Mouse (Mus musculus) stomach, embryonic 16.5 days (tissue): ENCODE measurements around the gene Acat1. TPM values are rescaled to one million over a fixed set of nuclear protein-coding genes. Genes with fewer than 3 reads are reported as not detected.
A peak's percentile ranks its signal among the peaks of the same experiment; 100 is the strongest.

Experiments
- ATAC-seq: fragments of 200-750 bp; cut with Nextera tagmentation; 2 replicates; pipeline ENCODE4 v1.8.0; 2017; ENCODE audit warnings: moderate number of reproducible peaks, moderate TSS enrichment; ENCODE audit not compliant: insufficient read depth, low FRiP score
- H3K27ac ChIP-seq: fragments of 300-500 bp; sonication (generic); 2 replicates; pipeline ENCODE4 v1.5.1; 2014; ENCODE audit warnings: low read length
- H3K27me3 ChIP-seq: fragments of 300-500 bp; sonication (generic); 2 replicates; pipeline ENCODE4 v1.6.1; 2014; ENCODE audit warnings: low read length, control low read depth, mixed read lengths; ENCODE audit not compliant: control insufficient read depth, insufficient read depth
- H3K36me3 ChIP-seq: fragments of 300-500 bp; sonication (generic); 2 replicates; pipeline ENCODE4 v1.6.1; 2014; ENCODE audit warnings: low read length; ENCODE audit not compliant: control insufficient read depth, insufficient read depth
- H3K4me1 ChIP-seq: fragments of 300-500 bp; sonication (generic); 2 replicates; pipeline ENCODE4 v1.6.1; 2014; ENCODE audit warnings: low read length, control low read depth, mixed read lengths; ENCODE audit not compliant: control insufficient read depth, insufficient read depth
- H3K4me2 ChIP-seq: fragments of 300-500 bp; sonication (generic); 2 replicates; pipeline ENCODE4 v1.6.1; 2014; ENCODE audit warnings: low read depth, low read length, mixed read lengths
- H3K4me3 ChIP-seq: fragments of 300-500 bp; sonication (generic); replicated peaks from 2 replicates; pipeline ENCODE4 v1.5.1; 2014; ENCODE audit warnings: mild to moderate bottlenecking, low read length
- H3K9ac ChIP-seq: fragments of 300-500 bp; sonication (generic); 2 replicates; pipeline ENCODE4 v1.6.1; 2014; ENCODE audit warnings: low read length
- H3K9me3 ChIP-seq: fragments of 300-500 bp; sonication (generic); replicated peaks from 2 replicates; pipeline ENCODE4 v1.6.1; 2016; ENCODE audit warnings: low read length, control low read depth; ENCODE audit not compliant: control insufficient read depth
- WGBS: fragments of 180-500 bp; shearing (Covaris S2); extraction: QIAGEN DNeasy Blood & Tissue Kit; methylation state at CpG from one replicate; pipeline ENCODE4 v1.1.7; 2014; 5-methylcytosine and 5-hydroxymethylcytosine counted together
- polyA plus RNA-seq: library from polyadenylated mRNA; unstranded; fragments of >200 nt; fragmentation: Nextera tagmentation; extraction: Ambion mirVana; gene quantifications from 2 replicates; pipeline ENCODE4 v1.2.1, GENCODE M21; 2015

Acat1 gene
- 120 and 141 TPM in 2 replicates for polyA plus RNA-seq

GRCm38 (mm10) chr9:53609968-53610781, at the start of gene Acat1:
Gene Acat1 (minus strand): TSS chr9:53610382.
- Histone ChIP-seq H3K36me3 (no peaks in the 10 kb centered on the region), H3K9me3 (no peaks in the 10 kb centered on the region), H3K4me3 (peak within 1 kb of the TSS; percentile 84), H3K27me3 (no peaks in the 10 kb centered on the region), H3K9ac (peak within 1 kb of the TSS; percentile 92), H3K4me1 (0 out of 2 replicates have a peak, but pooled peaks cover 7% of the 10 kb centered on the region), H3K27ac (peak within 1 kb of the TSS; percentile 58; the same call in 1 of the 2 replicates), H3K4me2 (peak within 1 kb of the TSS; percentile 81)
- peak; percentile 98 for ATAC-seq
- 3% methylated on average over 52 of the region's 52 CpGs for WGBS

GRCm38 (mm10) chr9:53634796-53635195, 24.6 kb upstream of the Acat1 start:
- no peak for ATAC-seq
- H3K27me3 ChIP-seq: no peaks in the 10 kb centered on the region
- H3K27ac ChIP-seq: no peak overlapping the region
- no peak overlapping the region for H3K4me3 ChIP-seq
- peaks cover 12% of the 10 kb centered on the region for H3K36me3 ChIP-seq
- H3K4me1 ChIP-seq: no peaks in the 10 kb centered on the region
- no peak overlapping the region for H3K4me2 ChIP-seq
- 93% methylated on average over 6 of the region's 6 CpGs for WGBS
- no peaks in the 10 kb centered on the region for H3K9me3 ChIP-seq
- no peak overlapping the region for H3K9ac ChIP-seq

- no peaks in the 10 kb centered on the region for H3K9me3 ChIP-seq
- H3K4me2 ChIP-seq: no peak overlapping the region
- no peaks in the 10 kb centered on the region for H3K4me1 ChIP-seq
- H3K27ac ChIP-seq: no peak overlapping the region
- H3K9ac ChIP-seq: no peak overlapping the region
- H3K27me3 ChIP-seq: no peaks in the 10 kb centered on the region
- no peak for ATAC-seq
- WGBS: 72% methylated on average over 8 of the region's 8 CpGs
- H3K36me3 ChIP-seq: peaks cover 3% of the 10 kb centered on the region; the same call in 1 of the 2 replicates
- H3K4me3 ChIP-seq: no peak overlapping the region
Observed at GRCm38 (mm10) chr9:53615246-53615645, 5.1 kb upstream of the Acat1 start.

GRCm38 (mm10) chr9:53614286-53614685, 4.1 kb upstream of the Acat1 start:
- H3K36me3 ChIP-seq: no peaks in the 10 kb centered on the region
- no peaks in the 10 kb centered on the region for H3K9me3 ChIP-seq
- H3K9ac ChIP-seq: no peak overlapping the region
- 0 out of 2 replicates have a peak, but pooled peaks cover 3% of the 10 kb centered on the region for H3K4me1 ChIP-seq
- ATAC-seq: no peak
- 84% methylated on average over 4 of the region's 4 CpGs for WGBS
- no peak overlapping the region for H3K4me3 ChIP-seq
- H3K4me2 ChIP-seq: no peak overlapping the region
- no peak overlapping the region for H3K27ac ChIP-seq
- no peaks in the 10 kb centered on the region for H3K27me3 ChIP-seq

GRCm38 (mm10) chr9:53609306-53609967, 745 bp downstream of the Acat1 start:
- H3K36me3 ChIP-seq: no peaks in the 10 kb centered on the region
- no peak overlapping the region; the same call in 1 of the 2 replicates for H3K27ac ChIP-seq
- WGBS: 65% methylated on average over 12 of the region's 12 CpGs
- ATAC-seq: no peak
- 0 out of 2 replicates have a peak, but pooled peaks cover 7% of the 10 kb centered on the region for H3K4me1 ChIP-seq
- H3K4me2 ChIP-seq: peak overlapping the region; percentile 81
- H3K27me3 ChIP-seq: no peaks in the 10 kb centered on the region
- H3K9ac ChIP-seq: peak overlapping the region; percentile 92
- no peaks in the 10 kb centered on the region for H3K9me3 ChIP-seq
- H3K4me3 ChIP-seq: peak overlapping the region; percentile 84

- 87% methylated on average over 4 of the region's 4 CpGs for WGBS
- no peak overlapping the region for H3K4me2 ChIP-seq
- H3K4me3 ChIP-seq: no peak overlapping the region
- no peaks in the 10 kb centered on the region for H3K9me3 ChIP-seq
- H3K9ac ChIP-seq: no peak overlapping the region
- no peak overlapping the region for H3K27ac ChIP-seq
- H3K36me3 ChIP-seq: no peaks in the 10 kb centered on the region
- peaks cover 11% of the 10 kb centered on the region; the same call in 1 of the 2 replicates for H3K4me1 ChIP-seq
- H3K27me3 ChIP-seq: no peaks in the 10 kb centered on the region
- no peak for ATAC-seq
Observed at GRCm38 (mm10) chr9:53607816-53608215, 2.4 kb downstream of the Acat1 start.

GRCm38 (mm10) chr9:53607192-53607591, 3.0 kb downstream of the Acat1 start:
- no peak overlapping the region for H3K9ac ChIP-seq
- WGBS: 89% methylated on average over 3 of the region's 3 CpGs
- no peak for ATAC-seq

GRCm38 (mm10) chr9:53604954-53605353, 5.2 kb downstream of the Acat1 start:
- peaks cover 11% of the 10 kb centered on the region; the same call in 1 of the 2 replicates for H3K4me1 ChIP-seq
- no peaks in the 10 kb centered on the region for H3K9me3 ChIP-seq
- H3K27me3 ChIP-seq: no peaks in the 10 kb centered on the region
- WGBS: 89% methylated on average over 5 of the region's 5 CpGs
- no peak overlapping the region for H3K9ac ChIP-seq
- ATAC-seq: no peak
- no peak overlapping the region for H3K4me2 ChIP-seq
- no peak overlapping the region for H3K27ac ChIP-seq
- no peaks in the 10 kb centered on the region for H3K36me3 ChIP-seq
- no peak overlapping the region for H3K4me3 ChIP-seq

More at GRCm38 (mm10) chr9:53607192-53607591, 3.0 kb downstream of the Acat1 start:
- Histone ChIP-seq H3K4me2 (no peak overlapping the region), H3K9me3 (no peaks in the 10 kb centered on the region), H3K27me3 (no peaks in the 10 kb centered on the region), H3K36me3 (no peaks in the 10 kb centered on the region), H3K4me1 (peaks cover 11% of the 10 kb centered on the region; the same call in 1 of the 2 replicates), H3K4me3 (no peak overlapping the region), H3K27ac (no peak overlapping the region)

- peak overlapping the region; percentile 47; the same call in 1 of the 2 replicates for H3K27ac ChIP-seq
- ATAC-seq: no peak; the same call in 1 of the 2 replicates
- WGBS: 63% methylated on average over 3 of the region's 3 CpGs
Observed at GRCm38 (mm10) chr9:53603849-53604248, 6.3 kb downstream of the Acat1 start.

More at GRCm38 (mm10) chr9:53603849-53604248, 6.3 kb downstream of the Acat1 start:
- no peaks in the 10 kb centered on the region for H3K27me3 ChIP-seq
- no peak overlapping the region for H3K4me3 ChIP-seq
- peaks cover 4% of the 10 kb centered on the region; the same call in 1 of the 2 replicates for H3K4me1 ChIP-seq
- H3K4me2 ChIP-seq: no peak overlapping the region
- H3K36me3 ChIP-seq: no peaks in the 10 kb centered on the region
- H3K9ac ChIP-seq: no peak overlapping the region
- no peaks in the 10 kb centered on the region for H3K9me3 ChIP-seq
